Mouse (Mus musculus) testis, adult 2 months (tissue): ENCODE data around the gene Camta2.

Source experiments
- CTCF ChIP-seq: fragments of 200-500 bp; IDR thresholded peaks from 2 replicates; pipeline ENCODE4 v1.5.1; 2012; ENCODE audit warnings: low read depth, mild to moderate bottlenecking, inconsistent platforms, low read length, moderate library complexity; ENCODE audit not compliant: control insufficient read depth, insufficient read depth, insufficient replicate concordance
- POLR2A ChIP-seq: fragments of 200-500 bp; IDR thresholded peaks from 2 replicates; pipeline ENCODE4 v1.6.1; 2012; ENCODE audit warnings: low read depth, mild to moderate bottlenecking, inconsistent platforms, low read length, moderate library complexity; ENCODE audit not compliant: control insufficient read depth

DNA sequence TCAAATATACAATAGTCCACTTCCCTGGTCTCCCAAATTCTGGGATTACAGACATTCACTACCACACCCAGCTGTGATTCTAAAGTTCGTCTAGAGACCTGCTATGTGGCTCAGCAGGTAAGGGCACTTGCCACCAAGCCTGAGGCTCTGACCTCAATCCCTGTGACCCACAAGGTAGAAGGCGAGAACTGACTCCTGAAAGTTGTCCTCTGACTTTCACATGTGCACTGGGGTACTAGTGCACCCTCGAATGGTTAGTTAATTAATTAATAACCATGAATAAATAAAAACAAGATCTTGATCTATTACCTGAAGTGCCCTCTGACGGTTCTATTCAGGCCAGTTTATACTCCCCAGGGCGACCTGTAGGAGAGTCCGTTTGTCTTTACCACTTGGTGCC, 25.3 kb upstream of the Camta2 start:
- TF ChIP-seq CTCF, result no peak
- no peak for TF ChIP-seq POLR2A
